Mouse (Mus musculus) embryonic fibroblast, embryonic 13.5 days (primary cell): ENCODE measurements around the gene Camta1.

ENCODE experiments used
- CTCF ChIP-seq: IDR thresholded peaks from 2 replicates; pipeline ENCODE4 v1.5.1; 2011; ENCODE audit warnings: mild to moderate bottlenecking, control low read depth, low read length, moderate library complexity, borderline replicate concordance; ENCODE audit not compliant: insufficient read depth
- POLR2A ChIP-seq: IDR thresholded peaks from 2 replicates; pipeline ENCODE4 v1.6.1; 2011; ENCODE audit warnings: low read depth, mild to moderate bottlenecking, control low read depth, low read length, moderate library complexity

DNA sequence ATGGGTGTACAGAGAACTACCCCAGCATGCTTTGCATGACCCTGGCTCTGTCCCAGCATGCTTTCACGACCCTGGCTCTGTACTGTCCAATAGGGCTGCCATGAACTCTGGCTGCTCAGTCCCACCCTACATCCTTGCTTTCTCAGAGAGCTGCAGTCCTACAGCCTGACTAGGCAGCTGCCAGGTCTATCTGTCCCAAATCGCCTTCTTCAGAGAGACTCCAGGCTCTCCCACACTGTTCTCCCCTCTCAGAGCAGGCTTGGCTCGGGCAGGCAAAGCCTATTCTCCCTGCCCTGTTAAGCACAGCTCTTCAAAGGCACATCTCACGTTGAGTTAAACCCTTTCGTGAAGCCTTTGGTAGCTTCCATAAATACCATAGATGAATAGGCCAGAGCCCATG, 317.5 kb downstream of the Camta1 start:
- TF ChIP-seq POLR2A, result no peak
- TF ChIP-seq CTCF, result no peak
